Mouse (Mus musculus): Measurements from ENCODE around the gene Arsj.

DNA sequence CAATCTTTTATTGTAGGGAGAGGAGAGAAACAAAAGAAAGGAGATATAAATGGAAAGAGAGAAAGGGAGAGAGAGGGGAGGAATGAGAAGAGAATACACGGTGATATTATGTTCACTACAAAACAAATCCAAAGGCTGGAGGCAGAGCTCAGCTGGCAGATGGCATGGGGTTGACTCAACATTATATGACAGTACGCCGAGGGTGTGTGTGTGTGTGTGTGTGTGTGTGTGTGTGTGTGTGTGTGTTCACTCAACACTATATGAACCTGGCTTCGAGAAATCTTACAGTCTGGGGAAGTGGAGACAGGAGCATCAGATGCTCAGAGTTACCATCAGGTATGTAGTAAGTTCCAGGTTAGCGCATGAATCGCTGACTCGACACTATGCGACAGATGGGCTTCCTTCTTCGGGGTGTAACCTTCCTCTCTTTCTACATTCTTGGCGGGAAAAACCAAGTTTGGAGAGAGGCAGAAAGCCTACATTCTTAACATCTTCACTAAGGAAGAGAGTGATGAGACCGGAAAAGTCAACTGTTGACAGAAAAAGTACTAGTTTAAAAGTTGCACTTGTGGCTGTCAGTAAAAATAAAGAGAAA is 456 bp upstream of the Arsj start:
- TF ChIP-seq CTCF (conservative IDR thresholded peaks at IDR 0.05; ENCODE audit: insufficient read depth, insufficient read length, low read depth, low read length) (no peak), POLR2A (IDR thresholded peaks at IDR 0.05; ENCODE audit: low read depth, low read length) (no peak)

Data from kidney, adult 2 months (tissue).